Mouse (Mus musculus): ENCODE results near the gene Bcl2l15. TPM values are rescaled to one million over a fixed set of nuclear protein-coding genes. Genes with fewer than 3 reads are reported as not detected.
"Not testable (repeated sequence)": the region's sequence is repeated elsewhere in the genome, so short reads cannot be mapped to it uniquely, and the experiment has no call there.

The Bcl2l15 gene
- polyA plus RNA-seq, 1 experiment from 2014 or later = 0.70 TPM

DNA sequence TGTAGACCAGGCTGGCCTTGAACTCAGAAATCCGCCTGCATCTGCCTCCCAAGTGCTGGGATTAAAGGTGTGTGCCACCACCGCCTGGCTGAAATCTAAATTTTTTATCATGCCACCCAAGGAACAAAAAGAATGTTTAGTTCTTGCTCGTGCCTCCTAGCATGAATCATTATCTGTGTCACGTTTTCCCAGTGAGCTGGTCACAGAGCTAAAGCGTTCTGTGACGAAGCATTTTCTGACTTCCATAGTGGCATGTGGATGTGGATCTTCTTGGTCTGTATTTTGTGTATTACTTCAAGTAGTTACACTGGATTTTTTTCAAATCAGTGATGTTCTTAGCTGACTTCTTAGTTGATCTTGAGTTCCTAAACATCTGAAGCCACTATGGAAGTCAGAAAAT, 21.4 kb upstream of the Bcl2l15 start:
- H3K4me1 ChIP-seq (ENCODE audit: control insufficient read depth, insufficient read depth, low read length) = peaks cover 8% of the 10 kb centered on the region
- no peak overlapping the region for H3K4me3 ChIP-seq (replicated peaks; ENCODE audit: low read length)
- H3K4me2 ChIP-seq (ENCODE audit: low read depth, low read length) = no peak overlapping the region
- H3K36me3 ChIP-seq (ENCODE audit: control insufficient read depth, insufficient read depth, low read length) = no peaks in the 10 kb centered on the region; the same call in 1 of the 2 replicates
- H3K9ac ChIP-seq (ENCODE audit: low read length) = no peak overlapping the region
- ATAC-seq (ENCODE audit: insufficient read depth, low FRiP score) = no peak
- H3K9me3 ChIP-seq (replicated peaks; ENCODE audit: control insufficient read depth, low read length) = no peaks in the 10 kb centered on the region
- 88% methylated on average over 6 of the region's 6 CpGs for WGBS
- no peak overlapping the region for H3K27ac ChIP-seq (ENCODE audit: low read length)
- H3K27me3 ChIP-seq (ENCODE audit: control insufficient read depth, insufficient read depth, low read length) = no peaks in the 10 kb centered on the region

DNA sequence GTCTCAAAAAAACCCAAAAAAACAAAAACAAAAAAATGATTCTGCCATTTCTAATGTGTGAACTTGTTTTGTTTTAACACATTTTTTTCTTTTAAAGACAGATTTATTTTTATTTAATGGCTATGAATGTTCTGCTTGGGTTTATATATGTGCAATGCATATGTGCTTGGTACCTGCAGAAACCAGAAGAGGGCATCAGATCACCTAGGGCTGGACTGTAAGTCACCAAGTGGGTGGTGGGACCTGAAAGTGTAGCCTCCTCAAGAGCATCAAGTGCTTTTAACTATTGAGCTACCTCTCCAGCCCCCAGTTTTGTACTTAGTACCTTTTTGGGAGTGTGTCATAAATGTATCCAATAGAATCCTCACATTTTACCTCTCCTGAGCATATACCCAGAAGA, 4.9 kb upstream of the Bcl2l15 start:
- no peak for ATAC-seq (ENCODE audit: insufficient read depth, low FRiP score)

DNA sequence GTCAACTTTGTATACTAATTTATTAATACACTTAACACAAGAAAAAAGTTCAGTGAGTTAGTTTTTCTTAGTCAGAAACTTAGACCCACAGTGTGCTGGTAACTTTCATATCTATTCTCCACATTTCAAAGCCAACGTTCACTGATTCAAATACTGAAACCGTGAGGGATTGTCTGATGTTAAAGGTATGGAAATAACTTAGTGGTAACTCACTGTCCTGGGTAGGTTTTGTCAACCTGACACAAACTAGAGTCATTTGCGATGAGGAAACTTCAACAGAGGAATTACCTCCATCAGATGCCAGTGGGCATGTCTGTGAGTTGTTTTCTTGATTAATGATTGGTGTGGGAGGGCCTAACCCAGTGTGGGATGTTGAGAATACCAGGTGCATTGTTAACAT, 3.4 kb upstream of the Bcl2l15 start:
- Histone ChIP-seq H3K4me3 (replicated peaks; ENCODE audit: low read length) (no peak overlapping the region), H3K9ac (ENCODE audit: low read length) (no peak overlapping the region), H3K9me3 (replicated peaks; ENCODE audit: control insufficient read depth, low read length) (no peaks in the 10 kb centered on the region), H3K4me2 (ENCODE audit: low read depth, low read length) (no peak overlapping the region), H3K27ac (ENCODE audit: low read length) (no peak overlapping the region), H3K27me3 (ENCODE audit: control insufficient read depth, insufficient read depth, low read length) (no peaks in the 10 kb centered on the region), H3K36me3 (ENCODE audit: control insufficient read depth, insufficient read depth, low read length) (no peaks in the 10 kb centered on the region), H3K4me1 (ENCODE audit: control insufficient read depth, insufficient read depth, low read length) (no peaks in the 10 kb centered on the region)
- WGBS = 75% methylated on average over 3 of the region's 3 CpGs
- no peak for ATAC-seq (ENCODE audit: insufficient read depth, low FRiP score)

More for the DNA sequence above, 4.9 kb upstream of the Bcl2l15 start:
- Histone ChIP-seq H3K4me1 (ENCODE audit: control insufficient read depth, insufficient read depth, low read length) (no peaks in the 10 kb centered on the region), H3K4me3 (replicated peaks; ENCODE audit: low read length) (no peak overlapping the region), H3K27ac (ENCODE audit: low read length) (no peak overlapping the region), H3K36me3 (ENCODE audit: control insufficient read depth, insufficient read depth, low read length) (no peaks in the 10 kb centered on the region), H3K9me3 (replicated peaks; ENCODE audit: control insufficient read depth, low read length) (no peaks in the 10 kb centered on the region), H3K9ac (ENCODE audit: low read length) (no peak overlapping the region), H3K4me2 (ENCODE audit: low read depth, low read length) (no peak overlapping the region), H3K27me3 (ENCODE audit: control insufficient read depth, insufficient read depth, low read length) (no peaks in the 10 kb centered on the region)

DNA sequence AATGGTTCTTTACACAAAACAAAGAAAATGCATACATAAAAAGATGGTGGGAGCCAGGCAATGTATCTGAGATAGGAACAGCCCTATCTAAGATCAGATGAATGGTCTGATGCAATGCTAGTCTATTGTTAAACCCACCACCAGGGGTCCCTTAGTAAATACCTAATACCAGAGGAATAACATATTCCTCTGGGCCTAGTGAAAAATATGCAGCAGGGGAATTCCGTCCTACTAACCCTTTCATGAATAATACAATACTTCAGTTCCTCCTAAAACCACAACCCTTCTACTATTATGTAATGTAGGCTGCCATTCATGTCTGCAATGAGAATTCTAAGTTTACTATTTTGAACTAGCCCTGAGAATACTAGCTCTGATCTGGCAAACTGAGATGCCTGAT, 1.7 kb upstream of the Bcl2l15 start:
- not testable (repeated sequence) for H3K27ac ChIP-seq (ENCODE audit: low read length); H3K4me1 ChIP-seq (ENCODE audit: control insufficient read depth, insufficient read depth, low read length)
- WGBS = 62% methylated on average over 1 of the region's 1 CpGs

DNA sequence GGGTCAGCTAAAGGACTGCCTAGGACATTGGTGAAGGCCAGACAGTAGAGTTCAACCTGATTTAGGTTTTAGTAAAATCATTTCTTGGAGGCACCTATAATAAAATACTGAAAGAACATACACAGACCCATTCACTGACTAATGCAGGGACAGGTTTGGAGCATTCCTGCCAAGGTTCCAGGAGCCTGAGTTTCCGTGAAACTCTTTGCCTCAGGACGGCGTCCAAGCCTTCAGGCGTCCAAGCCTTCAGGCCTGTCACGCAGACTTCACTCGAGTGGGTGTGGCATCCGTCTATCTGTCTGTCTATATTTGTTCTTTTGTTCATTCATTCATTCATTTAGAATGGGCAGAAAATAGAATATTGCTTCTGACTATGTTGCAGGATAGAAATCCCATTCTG, 1.3 kb upstream of the Bcl2l15 start:
- H3K27me3 ChIP-seq (ENCODE audit: control insufficient read depth, insufficient read depth, low read length) = no peaks in the 10 kb centered on the region
- H3K4me3 ChIP-seq (replicated peaks; ENCODE audit: low read length) = no peak overlapping the region
- no peak overlapping the region for H3K27ac ChIP-seq (ENCODE audit: low read length)
- no peak overlapping the region for H3K9ac ChIP-seq (ENCODE audit: low read length)
- no peak for ATAC-seq (ENCODE audit: insufficient read depth, low FRiP score)
- no peaks in the 10 kb centered on the region for H3K4me1 ChIP-seq (ENCODE audit: control insufficient read depth, insufficient read depth, low read length)
- no peak overlapping the region for H3K4me2 ChIP-seq (ENCODE audit: low read depth, low read length)
- 71% methylated on average over 7 of the region's 7 CpGs for WGBS
- no peaks in the 10 kb centered on the region for H3K9me3 ChIP-seq (replicated peaks; ENCODE audit: control insufficient read depth, low read length)
- H3K36me3 ChIP-seq (ENCODE audit: control insufficient read depth, insufficient read depth, low read length) = no peaks in the 10 kb centered on the region

More for the DNA sequence above, 1.7 kb upstream of the Bcl2l15 start:
- not testable (repeated sequence) for H3K27me3 ChIP-seq (ENCODE audit: control insufficient read depth, insufficient read depth, low read length); H3K4me3 ChIP-seq (replicated peaks; ENCODE audit: low read length); H3K4me2 ChIP-seq (ENCODE audit: low read depth, low read length); H3K9me3 ChIP-seq (replicated peaks; ENCODE audit: control insufficient read depth, low read length); ATAC-seq (ENCODE audit: insufficient read depth, low FRiP score); H3K36me3 ChIP-seq (ENCODE audit: control insufficient read depth, insufficient read depth, low read length); H3K9ac ChIP-seq (ENCODE audit: low read length)

DNA sequence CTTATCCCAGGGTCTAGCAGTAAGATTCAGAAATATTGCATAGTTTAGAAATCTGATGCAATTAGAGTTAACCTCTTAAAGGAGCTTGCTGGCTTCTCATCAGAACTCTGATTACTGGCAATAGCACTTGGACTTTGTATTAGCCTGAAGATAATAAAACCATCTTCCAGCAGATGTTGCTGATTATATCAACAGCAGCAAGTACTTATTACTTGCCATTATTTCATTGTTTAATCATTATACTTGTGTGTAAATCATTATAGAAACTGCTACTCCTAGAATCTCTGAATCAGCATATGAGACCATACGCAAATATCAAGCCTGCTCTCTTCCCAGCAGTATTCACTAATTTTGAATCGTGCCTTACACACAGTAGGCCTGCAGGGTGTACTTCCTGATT, 1.6 kb downstream of the Bcl2l15 start:
- Histone ChIP-seq H3K9me3 (replicated peaks; ENCODE audit: control insufficient read depth, low read length) (no peaks in the 10 kb centered on the region), H3K4me1 (ENCODE audit: control insufficient read depth, insufficient read depth, low read length) (no peaks in the 10 kb centered on the region), H3K27me3 (ENCODE audit: control insufficient read depth, insufficient read depth, low read length) (no peaks in the 10 kb centered on the region), H3K36me3 (ENCODE audit: control insufficient read depth, insufficient read depth, low read length) (no peaks in the 10 kb centered on the region), H3K9ac (ENCODE audit: low read length) (no peak overlapping the region), H3K4me2 (ENCODE audit: low read depth, low read length) (no peak overlapping the region), H3K27ac (ENCODE audit: low read length) (no peak overlapping the region), H3K4me3 (replicated peaks; ENCODE audit: low read length) (no peak overlapping the region)
- no peak for ATAC-seq (ENCODE audit: insufficient read depth, low FRiP score)
- WGBS = 80% methylated on average over 2 of the region's 2 CpGs

DNA sequence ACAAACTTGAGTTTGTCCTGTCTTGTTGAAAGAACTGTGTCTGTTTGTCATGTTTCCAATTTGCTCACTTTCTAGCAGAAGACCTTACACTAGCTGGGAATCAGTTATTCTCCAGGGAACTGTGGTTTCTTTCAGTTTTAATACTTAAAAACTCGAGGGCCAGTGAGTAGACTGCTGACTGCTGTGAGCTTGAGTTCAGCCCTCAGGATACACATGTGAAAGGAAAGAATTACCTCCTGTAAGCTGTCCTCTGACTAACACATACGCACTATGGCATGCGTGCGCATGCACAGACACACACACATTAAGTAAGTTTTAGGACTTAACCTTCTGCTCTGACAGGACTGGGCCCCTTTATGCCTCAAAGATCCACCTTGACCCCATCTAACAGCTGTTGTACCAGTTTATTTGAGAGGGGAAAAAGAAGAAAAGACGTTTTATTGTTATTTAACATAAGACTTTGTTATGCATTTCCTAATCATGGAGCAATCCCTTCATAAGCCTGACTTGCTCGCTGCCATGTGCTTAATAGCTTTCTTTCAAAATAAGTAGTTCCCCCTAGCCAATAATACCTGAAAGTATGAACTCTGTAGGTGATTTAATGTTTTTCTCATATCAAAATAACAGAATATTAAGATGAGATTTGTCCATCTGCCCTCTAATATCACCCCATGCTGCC, 3.0 kb downstream of the Bcl2l15 start:
- Histone ChIP-seq H3K9ac (ENCODE audit: low read length) (no peak overlapping the region), H3K4me1 (ENCODE audit: control insufficient read depth, insufficient read depth, low read length) (no peaks in the 10 kb centered on the region), H3K4me3 (replicated peaks; ENCODE audit: low read length) (no peak overlapping the region), H3K27ac (ENCODE audit: low read length) (no peak overlapping the region), H3K36me3 (ENCODE audit: control insufficient read depth, insufficient read depth, low read length) (no peaks in the 10 kb centered on the region), H3K9me3 (replicated peaks; ENCODE audit: control insufficient read depth, low read length) (no peaks in the 10 kb centered on the region), H3K27me3 (ENCODE audit: control insufficient read depth, insufficient read depth, low read length) (no peaks in the 10 kb centered on the region), H3K4me2 (ENCODE audit: low read depth, low read length) (no peak overlapping the region)
- ATAC-seq (ENCODE audit: insufficient read depth, low FRiP score) = no peak
- 68% methylated on average over 6 of the region's 6 CpGs for WGBS

DNA sequence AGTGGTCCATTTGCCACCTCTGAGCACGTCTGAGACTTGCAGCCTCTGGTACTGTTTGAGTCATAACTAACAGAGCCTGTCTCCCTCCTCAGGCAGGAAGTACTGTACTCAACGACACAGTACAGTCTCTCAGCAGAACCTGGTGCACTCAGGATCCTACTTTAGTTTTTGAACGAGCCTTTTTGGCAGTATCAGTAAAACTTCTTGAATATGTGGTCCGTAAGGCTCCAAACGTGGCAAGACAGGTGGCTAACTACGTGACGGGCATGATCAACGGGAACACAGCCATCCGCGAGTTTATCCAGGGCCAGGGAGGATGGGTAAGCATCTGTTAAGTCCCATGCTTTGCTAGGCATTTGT, 3.5 kb downstream of the Bcl2l15 start:
- no peaks in the 10 kb centered on the region for H3K4me1 ChIP-seq (ENCODE audit: control insufficient read depth, insufficient read depth, low read length)
- H3K27ac ChIP-seq (ENCODE audit: low read length) = no peak overlapping the region
- H3K4me3 ChIP-seq (replicated peaks; ENCODE audit: low read length) = no peak overlapping the region
- no peak for ATAC-seq (ENCODE audit: insufficient read depth, low FRiP score)
- WGBS = 76% methylated on average over 10 of the region's 10 CpGs
- H3K4me2 ChIP-seq (ENCODE audit: low read depth, low read length) = no peak overlapping the region
- no peak overlapping the region for H3K9ac ChIP-seq (ENCODE audit: low read length)
- no peaks in the 10 kb centered on the region for H3K27me3 ChIP-seq (ENCODE audit: control insufficient read depth, insufficient read depth, low read length)
- no peaks in the 10 kb centered on the region for H3K9me3 ChIP-seq (replicated peaks; ENCODE audit: control insufficient read depth, low read length)
- no peaks in the 10 kb centered on the region for H3K36me3 ChIP-seq (ENCODE audit: control insufficient read depth, insufficient read depth, low read length)

DNA sequence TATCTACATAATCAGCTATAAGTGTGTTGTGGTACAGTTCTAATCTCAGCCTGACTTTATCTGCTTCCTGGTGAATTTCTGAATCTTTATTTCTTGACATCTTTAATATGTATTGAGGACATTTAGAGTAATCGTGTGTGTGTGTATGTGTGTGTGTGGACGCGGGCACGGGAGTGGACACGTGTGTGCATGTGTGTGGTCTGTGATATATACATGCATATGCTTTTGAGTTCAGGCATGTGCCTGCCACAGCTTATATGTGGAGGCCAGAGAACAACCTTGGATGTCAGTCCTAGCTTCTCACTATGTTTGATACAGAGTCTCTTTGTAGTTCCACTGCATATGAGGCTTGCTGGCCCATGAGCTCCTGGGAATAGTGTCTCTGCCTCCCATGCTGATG, 4.1 kb downstream of the Bcl2l15 start:
- WGBS = 95% methylated on average over 5 of the region's 5 CpGs
- Histone ChIP-seq H3K27ac (ENCODE audit: low read length) (no peak overlapping the region), H3K27me3 (ENCODE audit: control insufficient read depth, insufficient read depth, low read length) (no peaks in the 10 kb centered on the region), H3K4me2 (ENCODE audit: low read depth, low read length) (no peak overlapping the region), H3K36me3 (ENCODE audit: control insufficient read depth, insufficient read depth, low read length) (no peaks in the 10 kb centered on the region), H3K9ac (ENCODE audit: low read length) (no peak overlapping the region), H3K9me3 (replicated peaks; ENCODE audit: control insufficient read depth, low read length) (no peaks in the 10 kb centered on the region), H3K4me3 (replicated peaks; ENCODE audit: low read length) (no peak overlapping the region), H3K4me1 (ENCODE audit: control insufficient read depth, insufficient read depth, low read length) (no peaks in the 10 kb centered on the region)
- ATAC-seq (ENCODE audit: insufficient read depth, low FRiP score) = no peak

DNA sequence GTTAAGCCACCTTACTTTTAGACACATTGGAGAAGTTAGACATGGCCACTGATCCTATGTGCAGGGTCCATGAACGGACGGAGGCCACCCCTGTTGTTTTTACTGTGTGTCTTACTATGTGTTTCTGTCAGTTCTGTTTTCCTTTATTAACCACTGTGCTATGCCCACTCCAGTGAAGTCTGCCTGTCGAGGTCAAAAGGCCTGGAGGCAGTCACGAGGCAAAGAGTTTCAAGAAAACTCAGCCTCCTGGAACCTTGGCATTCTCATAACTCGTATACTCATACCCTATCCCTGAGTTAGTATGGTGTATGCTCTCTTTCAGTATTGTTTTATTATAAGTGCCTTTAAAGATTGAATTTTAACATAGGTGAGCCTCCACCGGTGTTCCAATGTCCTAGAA, 7.3 kb downstream of the Bcl2l15 start:
- Histone ChIP-seq H3K9me3 (replicated peaks; ENCODE audit: control insufficient read depth, low read length) (no peaks in the 10 kb centered on the region), H3K27ac (ENCODE audit: low read length) (no peak overlapping the region), H3K36me3 (ENCODE audit: control insufficient read depth, insufficient read depth, low read length) (no peaks in the 10 kb centered on the region), H3K4me2 (ENCODE audit: low read depth, low read length) (no peak overlapping the region), H3K27me3 (ENCODE audit: control insufficient read depth, insufficient read depth, low read length) (no peaks in the 10 kb centered on the region), H3K4me3 (replicated peaks; ENCODE audit: low read length) (no peak overlapping the region), H3K4me1 (ENCODE audit: control insufficient read depth, insufficient read depth, low read length) (no peaks in the 10 kb centered on the region), H3K9ac (ENCODE audit: low read length) (no peak overlapping the region)
- WGBS = 91% methylated on average over 6 of the region's 6 CpGs
- ATAC-seq (ENCODE audit: insufficient read depth, low FRiP score) = no peak
